Mouse (Mus musculus) liver, embryonic 14.5 days (tissue): ENCODE results near the gene Abat. TPM values are rescaled to one million over a fixed set of nuclear protein-coding genes. Genes with fewer than 3 reads are reported as not detected.

Experiments
- ATAC-seq: fragments of 200-750 bp; cut with Nextera tagmentation; 2 replicates; pipeline ENCODE4 v1.8.0; 2017; ENCODE audit warnings: moderate number of reproducible peaks, mild to moderate bottlenecking, moderate library complexity; ENCODE audit not compliant: insufficient read depth
- DNase-seq, 3 experiments: peaks; one replicate each; pipeline ENCODE4 v3.0.0-alpha.2; 2012 to 2013; ENCODE audit warnings: low read depth in 3 of 3, low spot score in 3 of 3
- H3K27ac ChIP-seq: fragments of 300-500 bp; sonication (generic); 2 replicates; pipeline ENCODE4 v1.5.1; 2014; ENCODE audit warnings: moderate library complexity, mild to moderate bottlenecking, control low read depth, inconsistent platforms
- H3K27me3 ChIP-seq: fragments of 300-500 bp; sonication (generic); 2 replicates; pipeline ENCODE4 v1.6.1; 2014; ENCODE audit warnings: mild to moderate bottlenecking, low read length, moderate library complexity; ENCODE audit not compliant: control insufficient read depth, insufficient read depth
- H3K36me3 ChIP-seq: fragments of 300-500 bp; sonication (generic); replicated peaks from 2 replicates; pipeline ENCODE4 v1.6.1; 2014; ENCODE audit warnings: low read depth; ENCODE audit not compliant: control insufficient read depth, insufficient read depth
- H3K4me1 ChIP-seq, 2 experiments: fragments of 200-500 bp in 1 of 2; fragments of 300-500 bp in 1 of 2; sonication (generic) in 1 of 2; replicated peaks; 2 replicates each; pipeline ENCODE4 v1.6.1; 2012 to 2014; ENCODE audit warnings: antibody characterized with exemption in 1 of 2, inconsistent platforms in 1 of 2, low read length in 1 of 2; ENCODE audit not compliant: control insufficient read depth in 2 of 2, insufficient read depth in 2 of 2
- H3K4me2 ChIP-seq: fragments of 300-500 bp; sonication (generic); 2 replicates; pipeline ENCODE4 v1.6.1; 2014; ENCODE audit warnings: low read depth, mild to moderate bottlenecking, control low read depth, moderate library complexity
- H3K4me3 ChIP-seq, 2 experiments: fragments of 200-500 bp in 1 of 2; fragments of 300-500 bp in 1 of 2; sonication (generic) in 1 of 2; 2 replicates each; pipeline ENCODE4 v1.5.1; 2012 to 2014; ENCODE audit warnings: low read depth in 2 of 2, low read length in 2 of 2, mild to moderate bottlenecking in 2 of 2, control low read depth in 1 of 2, inconsistent platforms in 1 of 2, moderate library complexity in 1 of 2; ENCODE audit not compliant: insufficient read depth in 1 of 2
- H3K9ac ChIP-seq: fragments of 300-500 bp; sonication (generic); replicated peaks from 2 replicates; pipeline ENCODE4 v1.6.1; 2014; ENCODE audit warnings: mild to moderate bottlenecking, control low read depth, moderate library complexity
- H3K9me3 ChIP-seq: fragments of 300-500 bp; sonication (generic); 2 replicates; pipeline ENCODE4 v1.6.1; 2016; ENCODE audit warnings: low read length, mixed read lengths; ENCODE audit not compliant: control insufficient read depth
- CTCF ChIP-seq: IDR thresholded peaks from 2 replicates; pipeline ENCODE4 v1.5.1; 2016; ENCODE audit warnings: antibody characterized with exemption, low read depth, control low read depth
- EP300 ChIP-seq: IDR thresholded peaks from 2 replicates; pipeline ENCODE4 v1.6.1; 2016; ENCODE audit warnings: antibody characterized with exemption, low read depth
- WGBS: fragments of 180-500 bp; shearing (Covaris S2); extraction: QIAGEN DNeasy Blood & Tissue Kit; methylation state at CpG from one replicate; pipeline ENCODE4 v1.1.7; 2014; ENCODE audit not compliant: insufficient replicate concordance; 5-methylcytosine and 5-hydroxymethylcytosine counted together
- polyA plus RNA-seq, 2 experiments: library from polyadenylated mRNA; depleted of rRNA in 1 of 2; stranded (reverse) in 1 of 2; unstranded in 1 of 2; fragments of >200 nt; fragmentation: Nextera tagmentation in 1 of 2; extraction: Ambion mirVana in 1 of 2; gene quantifications; 2 replicates each; pipeline versions ENCODE4 v1.2.1 to v1.2.3; 2012 to 2014

Gene Abat
- polyA plus RNA-seq, 2 experiments: 12.8 to 13.7 TPM

DNA sequence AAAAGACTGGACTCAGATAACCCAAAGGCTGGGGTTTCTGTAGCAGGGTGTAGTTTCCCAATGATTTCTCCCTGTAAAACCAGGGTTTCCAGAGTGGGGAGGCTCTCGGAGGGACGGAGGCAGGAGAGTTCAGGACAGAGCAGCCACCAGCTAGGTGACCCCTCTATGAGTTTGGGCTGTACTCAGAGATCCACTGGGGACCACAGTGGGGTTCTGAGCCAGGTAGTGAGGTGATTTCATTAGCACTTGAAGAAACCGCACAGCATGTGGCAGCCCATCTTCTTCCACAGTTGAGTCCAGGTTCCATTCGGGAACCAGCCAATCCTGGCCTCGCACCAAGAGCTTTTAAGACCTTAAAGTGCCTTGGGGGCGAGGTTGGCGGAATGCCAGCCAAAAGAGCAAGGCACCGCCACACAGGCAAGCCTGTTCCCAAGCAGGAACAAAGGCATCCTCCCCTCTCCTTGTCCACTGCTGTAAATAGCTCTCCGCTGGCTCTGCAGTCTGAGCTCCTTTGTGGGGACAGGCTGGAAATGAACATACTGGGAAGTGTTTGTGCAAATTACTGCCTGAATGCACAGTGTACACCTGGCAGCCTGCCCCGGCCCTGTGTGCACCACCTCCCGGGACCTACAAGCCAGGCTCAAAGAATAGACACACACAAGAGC is 10.4 kb downstream of the Abat start:
- WGBS: 50% methylated on average over 11 of the region's 11 CpGs
- no peak for ATAC-seq
- no peak overlapping the region for H3K4me2 ChIP-seq
- TF ChIP-seq EP300 (no peak), CTCF (no peak)
- H3K27ac ChIP-seq: no peak overlapping the region
- H3K4me1 ChIP-seq: peaks cover 0 to 14% of the 10 kb centered on the region in 2 experiments; a peak in 1 of 4 replicates
- H3K4me3 ChIP-seq: no peak overlapping the region
- no peaks in the 10 kb centered on the region for H3K9me3 ChIP-seq
- no peaks in the 10 kb centered on the region for H3K27me3 ChIP-seq
- no peak for DNase-seq
- no peak overlapping the region for H3K9ac ChIP-seq
- H3K36me3 ChIP-seq: no peaks in the 10 kb centered on the region

DNA sequence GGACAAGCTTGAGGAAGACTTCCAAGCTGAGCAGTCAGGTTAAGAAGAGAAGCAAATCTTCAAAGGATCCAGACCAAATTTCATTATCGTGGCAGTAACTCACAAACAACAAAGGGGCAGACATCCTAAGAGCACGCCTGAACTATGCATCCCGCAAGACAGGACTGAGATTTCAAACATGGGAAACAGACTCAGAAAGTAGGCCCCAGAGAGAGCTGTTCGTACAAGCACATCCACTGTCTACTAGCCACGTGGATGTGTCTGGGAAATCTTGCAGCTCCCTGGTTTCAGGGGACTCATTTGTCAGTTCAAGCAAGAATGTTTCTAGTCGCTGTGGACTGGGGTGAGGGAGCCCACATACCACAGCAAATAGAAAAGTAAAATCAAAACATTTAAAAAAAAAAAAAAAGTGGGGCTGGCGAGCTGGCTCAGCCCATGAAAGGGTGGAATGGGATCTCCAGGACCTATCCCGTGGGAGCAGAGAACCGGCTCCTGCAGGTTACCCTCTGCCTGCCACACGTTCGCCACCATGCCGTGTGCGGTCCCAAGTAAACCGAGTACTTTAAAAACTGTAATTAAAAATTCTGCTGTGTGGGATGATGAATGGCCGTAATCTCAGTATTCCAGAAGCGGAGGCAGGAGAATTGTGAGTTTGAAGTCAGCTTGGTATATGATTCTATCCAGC is 11.1 kb downstream of the Abat start:
- H3K36me3 ChIP-seq: no peaks in the 10 kb centered on the region
- no peak overlapping the region for H3K4me2 ChIP-seq
- H3K9ac ChIP-seq: no peak overlapping the region
- WGBS: 67% methylated on average over 16 of the region's 16 CpGs
- no peaks in the 10 kb centered on the region for H3K9me3 ChIP-seq
- no peak overlapping the region for H3K27ac ChIP-seq
- DNase-seq (no peak), ATAC-seq (no peak)
- H3K4me3 ChIP-seq: no peak overlapping the region
- no peaks in the 10 kb centered on the region for H3K27me3 ChIP-seq
- H3K4me1 ChIP-seq: peaks cover 0 to 14% of the 10 kb centered on the region in 2 experiments; a peak in 1 of 4 replicates
- TF ChIP-seq CTCF: no peak
- no peak for TF ChIP-seq EP300

- TF ChIP-seq CTCF: no peak
- no peak for TF ChIP-seq EP300
- Histone ChIP-seq H3K9ac (no peak overlapping the region), H3K36me3 (no peaks in the 10 kb centered on the region), H3K4me1 (peaks cover 0 to 14% of the 10 kb centered on the region in 2 experiments; a peak in 1 of 4 replicates), H3K27me3 (no peaks in the 10 kb centered on the region), H3K4me3 (no peak overlapping the region), H3K9me3 (no peaks in the 10 kb centered on the region), H3K4me2 (no peak overlapping the region), H3K27ac (no peak overlapping the region)
- 48% methylated on average over 3 of the region's 3 CpGs for WGBS
- ATAC-seq (no peak), DNase-seq (no peak)
Observed at GRCm38 (mm10) chr16:8525293-8525692, 12.1 kb downstream of the Abat start.

DNA sequence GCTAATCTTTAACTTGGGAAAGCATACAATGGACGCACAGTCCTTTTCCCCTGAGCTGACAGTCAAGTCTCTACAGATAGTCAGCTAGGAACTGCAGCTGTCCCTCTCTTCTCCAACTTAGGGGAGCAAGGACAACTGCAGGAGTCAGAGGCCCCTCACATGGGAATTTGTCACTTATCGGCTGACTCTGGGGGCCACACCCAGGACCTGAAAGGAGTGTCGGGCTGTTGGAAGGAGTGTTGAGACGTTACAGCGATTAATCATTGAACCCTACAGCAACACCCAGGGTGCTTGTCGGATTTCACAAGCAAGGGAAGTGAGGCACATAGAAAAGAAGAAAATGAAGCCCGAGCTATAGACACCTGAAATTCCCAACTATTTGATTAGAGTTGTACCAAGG is 12.6 kb downstream of the Abat start:
- Histone ChIP-seq H3K9me3 (no peaks in the 10 kb centered on the region), H3K4me2 (no peak overlapping the region; the same call in 1 of the 2 replicates), H3K27ac (no peak overlapping the region), H3K36me3 (no peaks in the 10 kb centered on the region), H3K4me1 (peaks cover 0 to 14% of the 10 kb centered on the region in 2 experiments; a peak in 1 of 4 replicates), H3K27me3 (no peaks in the 10 kb centered on the region), H3K9ac (no peak overlapping the region), H3K4me3 (no peak overlapping the region)
- no peak for ATAC-seq
- TF ChIP-seq EP300: no peak
- TF ChIP-seq CTCF: no peak
- WGBS: 41% methylated on average over 7 of the region's 7 CpGs
- DNase-seq: no peak

- no peak for TF ChIP-seq CTCF
- no peak for TF ChIP-seq EP300
- H3K4me1 ChIP-seq: peaks cover 0 to 11% of the 10 kb centered on the region in 2 experiments; a peak in 1 of 4 replicates
- DNase-seq (no peak), ATAC-seq (no peak)
- no peak overlapping the region for H3K27ac ChIP-seq
- H3K9me3 ChIP-seq: no peaks in the 10 kb centered on the region
- H3K36me3 ChIP-seq: no peaks in the 10 kb centered on the region
- H3K27me3 ChIP-seq: no peaks in the 10 kb centered on the region
- H3K4me3 ChIP-seq: no peak overlapping the region
- no peak overlapping the region for H3K9ac ChIP-seq
- 88% methylated on average over 1 of the region's 1 CpGs for WGBS
- H3K4me2 ChIP-seq: no peak overlapping the region
Observed at GRCm38 (mm10) chr16:8529389-8529788, 16.2 kb downstream of the Abat start.
